Mouse (Mus musculus): ENCODE measurements around the gene Myl12a.

Gene Myl12a

GRCm38 (mm10) chr17:71002744-71003094 is at the start of gene Myl12a:
Myl12a (minus strand) TSS chr17:71002878.
- DNase-seq (ENCODE audit: inconsistent age in 2 of 2, low spot score in 1 of 2): no peak

DNA sequence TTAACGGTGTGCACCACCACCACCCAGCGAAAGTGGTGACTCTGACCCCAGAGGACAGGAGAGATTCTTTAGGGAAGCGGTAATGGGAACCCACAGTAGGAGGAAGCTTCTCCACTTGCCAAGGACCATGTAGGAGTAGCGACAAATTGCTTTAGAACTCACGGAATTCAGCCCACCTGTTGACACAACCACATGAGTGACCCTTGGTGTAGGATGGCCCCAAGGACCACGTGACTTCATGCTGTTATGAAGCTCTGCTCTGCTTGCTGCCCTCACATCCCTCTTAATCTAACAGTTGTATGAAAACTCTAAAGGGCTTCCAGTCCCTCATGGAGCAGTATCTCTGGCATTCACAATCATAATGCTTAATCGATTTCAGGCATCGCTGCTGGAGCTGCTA is 46.6 kb upstream of the Myl12a start:
- DNase-seq (ENCODE audit: inconsistent age in 2 of 2, low spot score in 1 of 2): no peak

- DNase-seq (ENCODE audit: inconsistent age in 2 of 2, low spot score in 1 of 2): no peak
Observed at GRCm38 (mm10) chr17:71046856-71047255, 44.2 kb upstream of the Myl12a start.

DNA sequence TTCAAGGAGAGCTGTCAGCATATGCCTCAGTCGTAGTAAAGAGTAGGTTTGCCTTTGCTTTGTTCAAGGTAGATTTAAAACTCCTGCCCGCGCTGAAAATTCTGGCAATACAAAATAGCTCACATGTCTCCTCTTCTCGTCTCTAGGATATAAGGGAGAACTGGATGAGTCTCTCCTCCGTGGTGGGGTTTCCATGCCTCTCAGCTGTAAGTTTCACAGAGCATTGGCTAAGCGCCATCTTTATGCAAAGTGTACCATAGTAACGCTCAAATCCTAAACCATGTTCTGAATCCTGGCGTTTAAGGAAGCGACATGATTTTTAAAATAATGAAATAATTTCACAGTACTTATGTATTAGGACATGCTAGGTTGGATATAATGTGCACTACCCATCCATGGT is 42.9 kb upstream of the Myl12a start:
- no peak for DNase-seq (ENCODE audit: inconsistent age in 2 of 2, low spot score in 1 of 2)

GRCm38 (mm10) chr17:71042645-71043044 is 40.0 kb upstream of the Myl12a start:
- no peak for DNase-seq (ENCODE audit: inconsistent age in 2 of 2, low spot score in 1 of 2)

GRCm38 (mm10) chr17:71040582-71040880 is 37.9 kb upstream of the Myl12a start:
- DNase-seq (ENCODE audit: inconsistent age in 2 of 2, low spot score in 1 of 2): no peak

GRCm38 (mm10) chr17:71039851-71040581 is 37.3 kb upstream of the Myl12a start:
- no peak for DNase-seq (ENCODE audit: inconsistent age in 2 of 2, low spot score in 1 of 2)

DNA sequence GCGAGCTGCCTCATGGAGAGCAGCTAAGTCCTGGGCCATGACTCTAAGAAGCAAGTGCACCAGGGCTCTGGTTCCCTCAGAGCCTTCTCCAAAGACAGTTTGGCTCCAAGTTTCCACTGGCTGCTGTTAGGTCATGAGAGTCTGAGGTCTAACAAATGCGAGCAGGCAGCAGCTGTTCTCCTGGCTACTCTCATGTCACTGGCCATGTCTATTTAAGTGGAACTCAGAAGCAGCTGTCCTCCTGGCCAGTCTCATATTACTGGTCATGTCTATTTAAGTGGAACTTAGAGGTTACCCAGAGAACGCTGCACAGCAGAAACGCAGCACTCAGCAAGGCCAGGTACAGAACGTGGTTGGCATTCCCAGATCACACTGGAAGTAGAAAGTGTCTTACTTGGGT is 36.1 kb upstream of the Myl12a start:
- no peak for DNase-seq (ENCODE audit: inconsistent age in 2 of 2, low spot score in 1 of 2)

DNA sequence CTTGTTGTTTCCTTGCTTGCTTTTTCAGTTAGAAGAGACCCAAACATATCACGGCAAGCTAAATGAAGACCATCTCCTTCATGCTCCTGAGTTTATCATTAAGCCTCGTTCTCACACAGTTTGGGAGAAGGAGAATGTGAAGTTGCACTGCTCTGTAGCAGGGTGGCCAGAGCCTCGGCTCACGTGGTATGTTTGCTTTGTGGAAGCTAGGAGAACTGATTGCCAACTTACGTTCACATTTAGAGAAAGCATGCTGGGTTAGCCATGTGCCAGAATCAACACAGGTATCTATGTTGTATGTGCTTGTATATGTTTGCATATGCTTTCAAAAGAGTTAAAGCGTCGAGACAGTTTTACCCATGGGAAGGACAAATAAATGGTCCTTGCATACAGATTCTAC is 34.5 kb upstream of the Myl12a start:
- DNase-seq (ENCODE audit: inconsistent age in 2 of 2, low spot score in 1 of 2): no peak

DNA sequence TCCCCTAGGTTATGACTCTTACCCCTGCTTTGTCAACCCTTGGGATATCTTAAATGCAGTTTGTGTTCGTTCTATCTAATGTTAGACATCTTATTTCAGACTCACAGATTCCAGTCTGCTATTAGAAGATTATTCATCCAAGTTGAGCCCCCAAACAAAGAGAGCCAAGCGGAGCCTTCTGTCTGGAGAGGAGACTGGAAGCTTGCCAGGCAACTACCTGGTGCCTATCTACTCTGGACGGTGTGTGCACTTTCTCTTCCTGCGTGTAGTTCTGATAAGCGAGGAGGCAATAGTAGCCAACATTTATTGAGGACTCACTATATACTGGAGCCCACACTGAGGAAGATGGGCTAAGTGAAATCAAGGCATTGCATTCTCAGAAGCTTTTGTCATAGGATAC is 31.8 kb upstream of the Myl12a start:
- no peak for DNase-seq (ENCODE audit: inconsistent age in 2 of 2, low spot score in 1 of 2)

GRCm38 (mm10) chr17:71032719-71033118 is 30.0 kb upstream of the Myl12a start:
- no peak for DNase-seq (ENCODE audit: inconsistent age in 2 of 2, low spot score in 1 of 2)

DNA sequence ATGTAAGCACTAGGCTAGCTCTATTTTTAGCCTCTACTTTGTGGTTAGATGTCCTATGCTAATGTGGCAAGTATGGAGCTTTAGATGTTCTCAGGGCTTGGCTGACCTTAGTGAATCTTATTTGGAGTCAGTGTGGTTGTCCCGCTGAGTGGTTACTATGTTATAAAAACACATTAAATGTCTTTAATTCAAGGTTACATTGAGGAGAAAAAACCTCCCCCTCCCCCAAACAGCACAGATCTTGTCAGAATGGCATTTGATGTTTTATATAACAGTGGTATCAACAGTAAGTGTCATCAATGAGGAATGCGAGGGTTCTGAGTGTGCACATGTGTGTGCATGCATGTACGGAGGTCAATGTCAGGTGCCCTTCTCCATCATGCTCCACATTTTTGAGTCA is 24.5 kb upstream of the Myl12a start:
- no peak for DNase-seq (ENCODE audit: inconsistent age in 2 of 2, low spot score in 1 of 2)

DNA sequence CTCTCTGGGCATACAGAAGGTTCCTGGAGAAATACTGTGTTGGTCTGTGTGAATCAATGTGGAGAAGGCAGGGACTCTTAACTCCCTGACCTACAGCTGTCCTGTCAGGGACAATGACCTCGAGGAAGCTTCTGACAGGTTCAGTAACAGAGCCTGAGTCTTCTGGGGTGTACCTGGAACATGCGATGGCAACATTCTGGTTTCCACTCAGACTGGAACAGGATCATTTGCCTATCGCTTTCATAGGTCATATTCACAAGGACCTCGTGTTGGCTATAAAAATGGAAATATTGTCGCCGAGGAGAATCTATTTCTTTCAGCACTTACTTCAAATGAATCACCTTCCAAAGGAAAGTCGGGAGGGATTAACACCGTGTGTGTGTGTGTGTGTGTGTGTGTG is 23.2 kb upstream of the Myl12a start:
- DNase-seq (ENCODE audit: inconsistent age in 2 of 2, low spot score in 1 of 2): no peak

GRCm38 (mm10) chr17:71024071-71024470 is 21.4 kb upstream of the Myl12a start:
- no peak for DNase-seq (ENCODE audit: inconsistent age in 2 of 2, low spot score in 1 of 2)

- DNase-seq (ENCODE audit: inconsistent age in 2 of 2, low spot score in 1 of 2): no peak
Observed at GRCm38 (mm10) chr17:71022841-71023240, 20.2 kb upstream of the Myl12a start.

- DNase-seq (ENCODE audit: inconsistent age in 2 of 2, low spot score in 1 of 2): no peak
Observed at GRCm38 (mm10) chr17:71019860-71020259, 17.2 kb upstream of the Myl12a start.

- no peak for DNase-seq (ENCODE audit: inconsistent age in 2 of 2, low spot score in 1 of 2)
Observed at GRCm38 (mm10) chr17:71019309-71019655, 16.6 kb upstream of the Myl12a start.

DNA sequence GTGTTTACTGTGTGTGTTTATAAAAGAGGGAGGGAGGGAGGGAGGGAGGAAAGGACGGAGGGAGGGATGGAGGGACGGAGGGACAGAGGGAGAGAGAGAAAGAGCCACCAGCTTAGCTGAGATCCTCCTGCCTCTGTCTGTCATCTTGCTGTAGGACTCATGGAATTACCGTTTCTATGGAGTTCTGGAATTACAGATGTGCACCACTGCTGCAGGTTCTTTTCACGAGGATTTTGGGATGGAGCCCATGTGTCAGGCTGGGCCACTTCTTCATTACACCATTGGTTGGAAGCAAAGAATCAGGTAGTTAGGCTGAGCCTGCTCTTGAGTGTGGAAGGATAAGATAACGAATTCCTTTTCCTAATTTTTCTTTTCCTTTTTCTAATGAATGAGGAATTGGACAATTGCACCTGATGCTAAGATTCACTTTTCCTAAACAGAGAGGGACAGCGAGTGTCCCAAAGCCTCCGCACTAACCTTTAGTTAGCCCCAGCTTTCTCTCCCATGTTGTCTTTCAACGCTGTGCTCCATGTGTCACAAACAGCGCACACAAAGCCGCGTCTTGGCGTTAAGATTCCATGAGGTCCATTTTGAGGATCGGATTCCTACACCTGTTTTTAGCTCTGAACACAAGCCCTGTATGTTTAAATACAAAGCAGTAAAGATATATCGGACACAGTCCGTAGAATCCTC is 16.1 kb upstream of the Myl12a start:
- no peak for DNase-seq (ENCODE audit: inconsistent age in 2 of 2, low spot score in 1 of 2)

- DNase-seq (ENCODE audit: inconsistent age in 2 of 2, low spot score in 1 of 2): no peak
Observed at GRCm38 (mm10) chr17:71018151-71018550, 15.5 kb upstream of the Myl12a start.

DNA sequence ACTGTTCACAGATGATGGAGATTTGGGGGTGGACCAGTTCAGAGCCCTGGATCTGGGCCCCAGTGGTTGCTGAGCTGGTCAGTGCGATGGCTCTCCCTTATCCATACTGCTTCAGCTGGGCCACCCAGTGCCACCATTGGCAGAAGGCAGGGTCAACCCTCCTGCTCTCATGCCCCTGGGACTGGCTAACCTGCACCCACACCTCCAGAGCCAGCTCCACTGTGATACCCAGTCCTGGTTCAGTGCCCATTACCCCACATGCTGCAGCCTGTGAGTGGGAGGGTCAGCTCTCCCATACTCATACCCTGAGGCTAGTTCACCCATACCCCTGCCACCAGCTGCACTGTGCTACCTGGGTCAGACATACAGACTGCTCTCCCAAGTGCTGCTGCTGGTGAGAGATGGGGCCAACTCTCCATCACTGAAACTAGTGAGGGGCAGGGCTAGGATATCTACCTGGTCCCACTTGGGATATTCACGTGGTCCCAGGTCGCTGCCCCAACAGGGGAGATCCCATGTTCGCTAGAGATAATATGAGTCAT is 14.8 kb upstream of the Myl12a start:
- no peak for DNase-seq (ENCODE audit: inconsistent age in 2 of 2, low spot score in 1 of 2)

- no peak for DNase-seq (ENCODE audit: inconsistent age in 2 of 2, low spot score in 1 of 2)
Observed at GRCm38 (mm10) chr17:71014911-71015310, 12.2 kb upstream of the Myl12a start.

GRCm38 (mm10) chr17:71013105-71013504 is 10.4 kb upstream of the Myl12a start:
- DNase-seq (ENCODE audit: inconsistent age in 2 of 2, low spot score in 1 of 2): no peak
